Mouse (Mus musculus): ENCODE results near the gene Sdhb. TPM values are rescaled to one million over a fixed set of nuclear protein-coding genes. Genes with fewer than 3 reads are reported as not detected.

The Sdhb gene
- 100 to 1,000 TPM; 171 to 200 TPM for total RNA-seq (2021)

DNA sequence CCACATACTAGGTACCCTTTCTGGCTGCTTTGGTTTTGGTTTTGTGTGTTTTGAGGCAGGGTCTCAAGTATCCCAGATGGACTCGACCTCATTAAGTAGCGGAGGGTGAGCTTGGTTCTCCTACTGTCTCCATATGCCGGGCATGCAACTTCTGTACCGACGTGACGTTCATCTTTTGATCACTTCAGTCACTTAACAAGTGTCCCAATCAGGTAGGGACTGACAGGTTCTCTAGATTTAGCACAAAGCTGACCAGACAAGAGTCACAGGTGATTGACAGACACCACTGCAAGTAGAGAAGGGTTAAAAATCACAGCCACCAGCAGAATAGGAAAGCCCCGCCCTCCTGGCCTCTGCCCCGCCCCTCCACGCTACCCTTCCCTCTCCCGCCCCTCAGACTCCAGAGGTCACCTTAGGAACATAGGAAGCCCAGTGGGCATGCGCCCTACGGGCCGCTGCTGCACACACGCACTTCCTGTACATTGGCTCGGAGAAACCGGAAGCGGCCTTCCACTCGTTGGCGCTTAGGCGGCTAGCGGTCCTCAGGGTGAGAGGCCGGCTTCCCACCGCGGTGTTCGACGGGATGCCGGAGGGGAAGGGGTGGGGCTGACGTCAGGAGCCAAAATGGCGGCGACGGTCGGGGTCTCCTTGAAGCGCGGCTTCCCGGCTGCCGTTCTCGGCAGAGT lies at the start of gene Sdhb:
Gene Sdhb (plus strand): TSS at position 423 of the 686 bp plus-strand sequence.
- intact Hi-C loops (cut with DNase I), result no loop called here

DNA sequence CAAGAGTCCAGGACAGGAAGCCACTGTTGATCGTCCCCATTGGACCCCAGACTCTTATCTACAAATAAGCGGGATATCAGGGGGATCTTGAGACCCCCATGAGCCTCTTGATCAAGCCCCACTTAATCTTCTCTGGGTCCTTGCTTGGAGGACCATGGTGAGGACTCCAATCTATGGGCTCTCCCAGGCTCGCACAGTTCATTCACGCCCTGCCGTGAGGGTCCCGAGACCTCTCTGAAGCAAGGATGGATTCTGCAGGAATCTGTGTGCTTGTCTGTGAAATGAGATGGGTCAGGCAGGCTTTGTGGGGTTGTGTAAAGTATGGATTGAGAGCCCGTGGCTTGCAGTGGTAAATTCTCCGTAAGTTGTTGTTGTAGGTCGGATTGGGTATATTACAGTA lies 49.6 kb upstream of the Sdhb start:
- peak in 1 of 2 experiments; percentile 1 for DNase-seq (ENCODE audit: low spot score in 2 of 2)
- intact Hi-C loops (cut with DNase I), result no loop called here

More for the DNA sequence above, at the start of gene Sdhb:
- peak; percentile 96 to 97 for DNase-seq (ENCODE audit: low spot score in 2 of 2)

DNA sequence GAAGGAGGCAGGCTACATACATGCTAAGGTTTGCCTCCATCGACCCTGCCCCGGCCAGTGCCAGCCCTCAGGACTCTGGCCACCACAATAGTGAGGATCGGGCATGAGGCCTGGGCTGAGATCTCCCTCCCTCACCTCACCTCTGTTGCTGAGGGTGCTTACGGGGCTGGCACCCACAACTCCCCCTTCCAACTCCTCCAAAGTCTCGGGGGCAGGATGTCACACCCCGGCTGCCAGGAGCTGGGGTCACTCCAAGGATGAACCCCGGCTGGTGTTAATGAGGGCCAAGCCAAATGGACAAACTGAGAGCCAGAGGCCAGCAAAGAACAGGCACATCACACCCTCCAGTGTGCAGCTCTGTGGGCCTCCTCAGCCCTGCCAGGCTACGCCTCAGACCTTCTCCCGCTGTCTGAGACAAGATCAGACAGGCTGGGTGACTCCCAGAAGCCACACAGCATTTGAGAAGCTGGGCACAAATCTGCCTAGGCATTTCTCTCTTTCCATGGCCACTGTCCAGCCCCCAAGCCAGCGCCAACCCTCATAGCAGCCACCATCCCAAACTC lies 48.7 kb upstream of the Sdhb start:
- DNase-seq (ENCODE audit: low spot score in 2 of 2), result peak in 1 of 2 experiments; percentile 2
- intact Hi-C loops (cut with DNase I), result no loop called here

DNA sequence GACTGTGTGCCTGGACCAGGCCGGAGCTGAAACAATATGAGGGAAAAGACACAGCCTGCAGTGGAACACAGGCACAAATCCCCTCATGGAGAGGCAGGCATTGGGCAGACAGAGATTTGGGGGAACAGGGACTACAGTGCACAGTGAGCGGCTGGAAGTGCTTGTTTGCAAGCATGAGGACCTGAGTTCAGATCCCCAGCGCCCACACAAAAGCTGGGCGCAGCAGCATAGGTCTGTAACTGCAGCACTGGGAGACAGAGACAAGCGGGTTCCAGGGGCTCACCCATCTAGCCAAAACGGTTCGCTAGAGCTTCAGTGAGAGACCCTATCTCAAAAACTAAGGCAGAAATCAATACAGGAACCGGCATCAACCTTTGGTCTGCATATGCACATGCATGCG lies 47.4 kb upstream of the Sdhb start:
- DNase-seq (ENCODE audit: low spot score in 2 of 2), result no peak

DNA sequence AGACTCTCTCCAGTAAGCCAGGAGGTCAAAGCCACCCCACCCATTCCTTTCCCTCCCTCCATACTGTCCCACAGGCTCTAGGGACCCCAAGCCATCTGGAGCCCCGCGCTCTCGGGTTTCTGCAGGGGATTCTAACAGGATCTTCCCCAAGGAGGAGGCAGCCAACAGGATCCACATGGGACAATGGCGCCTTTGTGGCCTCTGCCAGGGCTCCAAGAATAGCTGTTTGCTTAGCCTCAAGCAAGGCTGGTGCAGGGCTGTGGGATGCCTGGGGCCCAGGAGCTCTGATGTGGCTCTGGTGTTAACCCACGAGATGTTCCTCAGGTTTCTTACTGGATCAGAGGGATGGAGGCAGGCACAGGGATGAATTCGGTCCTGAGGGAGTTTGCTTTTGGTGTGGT lies 46.3 kb upstream of the Sdhb start:
- intact Hi-C loops (cut with DNase I), result no loop called here
- peak; percentile 2 to 11 for DNase-seq (ENCODE audit: low spot score in 2 of 2)

More for the DNA sequence above, 47.4 kb upstream of the Sdhb start:
- intact Hi-C loops (cut with DNase I), result no loop called here

DNA sequence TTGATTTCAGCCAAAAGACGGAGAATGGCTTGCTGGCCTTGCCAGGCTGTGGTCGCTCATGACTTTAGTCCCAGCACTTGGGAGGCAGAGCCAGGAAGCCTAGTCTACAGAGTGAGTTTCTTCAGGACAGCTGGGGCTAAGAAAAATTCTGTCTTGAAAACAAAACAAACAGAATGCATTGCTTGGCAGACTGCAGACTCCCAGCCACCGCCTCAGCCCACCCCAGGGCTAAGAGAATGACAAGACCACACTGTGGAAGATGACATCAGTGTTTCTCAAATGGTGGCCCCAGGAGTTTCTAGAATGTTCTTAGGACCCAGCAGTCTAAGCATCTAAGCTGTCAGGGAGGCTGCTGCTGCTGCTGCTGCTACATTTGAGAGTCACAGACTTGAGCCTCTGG lies 45.8 kb upstream of the Sdhb start:
- DNase-seq (ENCODE audit: low spot score in 2 of 2), result peak in 1 of 2 experiments; percentile 1
- intact Hi-C loops (cut with DNase I), result no loop called here

DNA sequence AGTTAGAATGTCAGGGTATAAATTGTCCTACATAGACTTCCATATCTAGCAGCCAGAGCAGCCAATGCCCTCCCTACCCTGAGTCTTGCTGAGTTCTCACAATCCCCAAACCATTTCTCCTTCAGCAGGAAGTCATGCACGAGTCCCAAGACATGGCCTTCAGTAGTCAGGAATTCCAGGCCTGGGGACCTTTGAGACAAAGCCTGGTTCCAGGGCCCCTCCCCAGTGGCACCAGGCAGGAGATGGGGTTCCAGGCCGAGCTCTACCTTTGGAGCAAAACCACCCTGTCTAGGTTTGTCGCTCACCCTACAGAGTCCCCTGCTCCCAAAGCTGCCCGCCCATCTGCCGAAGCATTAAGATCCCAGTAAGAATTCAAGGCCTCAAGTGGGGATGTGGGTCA lies 44.7 kb upstream of the Sdhb start:
- intact Hi-C loops (cut with DNase I), result no loop called here
- DNase-seq (ENCODE audit: low spot score in 2 of 2), result no peak

DNA sequence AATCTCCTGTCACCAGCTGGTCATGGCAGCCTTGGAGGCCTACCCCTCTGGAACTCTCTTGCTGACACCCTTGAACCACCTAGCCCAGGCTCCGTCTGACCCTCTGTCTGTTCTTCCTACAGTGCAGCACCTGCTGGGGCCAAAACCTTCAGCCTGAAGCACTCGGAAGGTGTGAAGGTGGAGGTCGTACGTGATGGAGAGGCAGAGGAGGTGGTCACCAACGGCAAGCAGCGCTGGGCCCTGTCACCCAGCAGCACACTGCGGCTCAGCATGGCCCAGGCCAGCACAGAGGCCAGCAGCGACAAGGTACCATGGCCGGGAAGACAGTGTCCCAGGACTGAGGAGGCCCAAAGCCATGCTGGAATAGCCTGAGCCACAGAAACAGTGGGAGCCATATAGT lies 43.6 kb upstream of the Sdhb start:
- no peak for DNase-seq (ENCODE audit: low spot score in 2 of 2)
- intact Hi-C loops (cut with DNase I), result no loop called here

DNA sequence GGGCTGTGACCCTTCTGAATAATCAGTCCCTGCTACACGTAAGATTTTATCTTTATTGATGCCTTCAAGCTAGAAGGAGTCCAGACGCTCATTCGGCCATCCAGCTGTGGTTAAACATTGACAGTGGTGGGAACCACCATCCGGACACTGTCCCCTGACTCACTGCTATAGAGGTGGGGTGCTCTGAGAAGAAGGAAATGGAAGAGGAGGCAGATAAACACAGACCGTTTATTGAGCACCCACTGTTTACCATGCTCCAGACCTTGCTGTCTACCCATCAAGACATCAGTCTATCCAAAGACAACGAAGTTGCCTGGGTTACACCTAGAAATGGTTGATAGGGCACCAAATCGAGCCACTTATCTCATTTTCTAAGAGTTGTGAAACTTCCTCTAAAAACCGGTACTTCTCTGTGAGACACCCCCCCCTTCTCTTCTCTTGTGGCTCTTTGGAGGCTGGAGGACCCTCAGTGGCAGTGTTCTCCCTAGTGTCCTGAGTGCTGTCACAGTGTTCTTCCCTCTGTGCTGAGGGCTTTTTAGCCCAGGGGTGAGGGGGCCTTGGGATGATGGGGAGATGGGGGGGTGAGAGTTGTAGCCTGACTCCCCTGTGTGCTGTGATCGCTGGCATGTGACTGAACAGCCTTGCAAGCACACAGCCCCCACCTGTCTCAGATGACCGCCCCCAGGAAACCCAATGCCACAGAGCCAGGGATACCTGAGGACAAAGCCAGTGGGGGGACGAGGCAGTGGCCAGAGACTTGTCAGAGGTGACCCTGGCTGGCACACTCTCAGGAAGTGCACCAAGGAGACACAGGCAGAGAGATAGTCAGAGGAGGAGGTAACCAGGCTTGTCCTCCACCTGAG lies 40.8 kb upstream of the Sdhb start:
- no peak for DNase-seq (ENCODE audit: low spot score in 2 of 2)
- intact Hi-C loops (cut with DNase I), result no loop called here

DNA sequence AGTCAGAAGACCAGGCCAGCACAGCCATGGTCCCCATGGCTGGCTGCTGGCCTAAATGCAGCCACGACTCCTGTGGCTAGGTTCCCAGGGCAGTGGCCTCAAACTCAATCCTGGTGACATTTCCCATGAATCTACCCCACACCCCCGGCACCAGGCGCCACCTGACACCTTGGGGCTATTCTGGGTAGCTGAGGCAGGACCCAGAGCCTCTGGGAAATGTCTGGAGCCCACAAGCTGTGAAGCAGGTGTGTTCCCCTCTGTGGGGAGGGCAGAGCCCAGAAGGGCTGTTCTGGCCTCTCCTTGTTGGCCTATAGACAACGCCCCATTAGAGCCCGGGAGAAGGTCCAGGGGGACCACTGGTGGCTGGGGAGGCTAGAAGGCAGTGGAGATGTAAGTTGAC lies 38.5 kb upstream of the Sdhb start:
- no peak for DNase-seq (ENCODE audit: low spot score in 2 of 2)
- intact Hi-C loops (cut with DNase I), result no loop called here

DNA sequence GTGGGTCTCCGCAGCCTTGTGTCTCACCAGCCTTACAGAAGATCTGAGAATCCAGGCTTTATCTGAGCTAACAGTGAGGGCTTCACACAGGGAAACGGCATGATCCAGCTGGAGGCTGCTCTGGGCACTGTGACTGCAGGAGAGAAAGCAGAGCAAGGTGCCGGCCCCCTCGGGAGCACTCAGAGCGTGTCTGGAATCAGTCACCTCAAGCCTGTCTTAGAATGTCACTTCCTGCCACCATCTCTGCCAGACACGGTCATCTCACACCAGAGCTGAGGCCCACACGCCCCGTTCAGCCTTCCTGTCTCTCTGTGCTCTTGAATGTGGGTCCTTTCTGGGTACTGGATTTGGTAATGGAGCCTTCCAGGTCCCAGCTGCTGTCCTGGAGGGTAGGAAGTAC lies 35.4 kb upstream of the Sdhb start:
- intact Hi-C loops (cut with DNase I), result no loop called here
- no peak for DNase-seq (ENCODE audit: low spot score in 2 of 2)

DNA sequence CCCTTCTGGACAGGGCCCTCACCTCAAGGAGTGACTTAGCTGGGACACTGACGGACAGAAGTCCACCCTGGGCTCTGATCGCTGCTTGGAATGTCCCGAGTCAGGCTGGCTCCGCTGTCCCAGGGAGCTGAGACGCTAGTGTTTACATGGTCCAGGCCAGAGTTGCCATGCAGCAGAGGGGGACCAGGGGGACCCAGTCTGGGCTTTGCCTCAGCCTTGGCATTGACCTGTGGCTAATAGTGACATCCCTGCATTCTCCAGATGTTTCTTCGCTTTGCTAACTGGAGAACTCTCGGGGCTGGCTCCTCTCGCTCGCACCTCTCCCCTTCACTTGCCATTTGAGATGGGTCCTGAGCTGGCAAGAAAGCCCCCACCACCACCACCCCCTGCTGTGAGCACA lies 32.7 kb upstream of the Sdhb start:
- no peak for DNase-seq (ENCODE audit: low spot score in 2 of 2)
- intact Hi-C loops (cut with DNase I), result no loop called here

DNA sequence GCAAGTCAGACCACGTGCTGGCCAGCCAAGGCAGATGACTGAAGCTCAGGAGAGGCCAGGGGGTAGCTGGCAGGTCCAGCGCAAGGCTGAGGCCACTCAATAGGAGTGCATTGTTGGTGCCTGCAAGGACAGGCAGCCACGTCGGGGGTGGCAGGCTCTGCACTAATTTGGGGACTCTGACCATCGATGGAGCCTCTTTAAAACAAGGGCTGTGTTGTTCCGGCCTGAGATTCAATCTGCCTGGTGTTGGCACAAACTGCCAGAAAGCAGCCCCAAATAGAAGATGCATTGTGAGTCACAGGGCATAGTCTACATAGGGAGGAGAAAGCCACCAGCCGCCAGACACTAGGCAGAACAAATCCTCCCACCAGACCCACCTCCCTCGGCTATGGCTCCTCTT lies 31.3 kb upstream of the Sdhb start:
- DNase-seq (ENCODE audit: low spot score in 2 of 2), result peak; percentile 51 to 59

DNA sequence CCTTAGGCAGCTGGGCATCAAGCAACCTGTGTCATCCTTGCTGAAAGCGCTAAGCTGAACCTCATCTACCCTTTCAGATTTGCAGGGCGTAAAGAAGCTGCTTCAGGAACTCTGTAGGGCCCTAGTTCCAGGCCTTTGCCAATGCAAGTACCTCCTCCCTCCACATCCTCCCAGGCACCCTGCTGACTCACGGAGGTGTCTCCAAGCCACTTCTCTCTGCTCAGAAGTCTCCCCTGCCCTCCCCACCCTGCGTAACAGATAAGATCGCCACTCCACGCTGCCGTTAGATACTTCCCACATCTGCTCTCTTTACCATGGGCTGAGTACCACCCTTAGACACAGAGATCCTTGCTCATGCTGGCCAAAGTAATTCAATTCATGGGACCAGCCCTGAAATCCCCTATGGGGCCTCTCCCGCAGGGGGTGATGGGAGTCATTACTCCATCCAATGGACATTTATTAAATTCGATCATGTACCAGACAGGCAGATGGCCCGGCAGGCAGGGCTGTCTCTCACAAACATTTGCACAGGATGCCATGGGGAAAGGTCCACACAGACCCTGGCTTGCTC lies 30.0 kb upstream of the Sdhb start:
- DNase-seq (ENCODE audit: low spot score in 2 of 2), result no peak
- intact Hi-C loops (cut with DNase I), result no loop called here

More for the DNA sequence above, 31.3 kb upstream of the Sdhb start:
- intact Hi-C loops (cut with DNase I), result no loop called here

DNA sequence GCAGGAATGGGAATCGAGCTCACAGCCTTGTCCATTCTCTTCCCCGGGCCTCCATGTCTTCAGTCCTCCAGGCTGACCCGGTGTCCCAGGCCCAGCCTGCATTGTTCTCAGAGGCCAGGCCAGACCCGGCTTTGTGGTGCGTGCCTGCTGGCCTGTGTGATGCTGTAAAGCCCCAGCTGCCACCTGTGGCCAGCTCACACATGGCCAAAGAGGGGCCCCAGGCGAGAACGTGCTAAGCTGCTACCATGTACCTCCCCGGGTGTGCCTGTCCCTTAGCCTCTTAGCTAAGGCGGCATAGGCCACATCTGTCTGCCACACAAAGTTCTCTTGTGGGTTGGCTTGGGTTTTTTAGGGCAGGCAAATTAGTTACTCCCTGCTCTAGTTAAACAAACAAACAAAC lies 25.4 kb upstream of the Sdhb start:
- intact Hi-C loops (cut with DNase I), result no loop called here
- no peak for DNase-seq (ENCODE audit: low spot score in 2 of 2)

DNA sequence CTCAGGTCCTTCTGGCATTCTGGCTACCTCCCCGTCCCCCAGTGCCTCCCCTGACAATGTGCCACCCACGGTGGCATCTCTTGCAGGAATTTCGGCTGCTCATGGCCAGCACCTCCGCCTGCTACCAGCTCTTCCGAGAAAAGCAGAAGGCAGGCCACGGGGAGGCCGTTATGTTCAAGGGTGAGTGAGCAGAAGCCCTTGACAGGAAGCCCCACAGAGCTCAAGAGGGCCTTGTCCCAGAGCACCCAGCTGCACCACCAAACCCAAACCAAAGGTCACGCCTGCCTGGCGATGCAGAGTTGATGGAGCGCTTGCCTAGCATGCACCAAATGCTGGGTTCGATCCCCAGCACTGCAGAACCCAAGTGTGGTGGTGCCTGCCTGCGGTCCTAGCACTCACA lies 16.6 kb upstream of the Sdhb start:
- intact Hi-C loops (cut with DNase I), result no loop called here
- no peak for DNase-seq (ENCODE audit: low spot score in 2 of 2)

DNA sequence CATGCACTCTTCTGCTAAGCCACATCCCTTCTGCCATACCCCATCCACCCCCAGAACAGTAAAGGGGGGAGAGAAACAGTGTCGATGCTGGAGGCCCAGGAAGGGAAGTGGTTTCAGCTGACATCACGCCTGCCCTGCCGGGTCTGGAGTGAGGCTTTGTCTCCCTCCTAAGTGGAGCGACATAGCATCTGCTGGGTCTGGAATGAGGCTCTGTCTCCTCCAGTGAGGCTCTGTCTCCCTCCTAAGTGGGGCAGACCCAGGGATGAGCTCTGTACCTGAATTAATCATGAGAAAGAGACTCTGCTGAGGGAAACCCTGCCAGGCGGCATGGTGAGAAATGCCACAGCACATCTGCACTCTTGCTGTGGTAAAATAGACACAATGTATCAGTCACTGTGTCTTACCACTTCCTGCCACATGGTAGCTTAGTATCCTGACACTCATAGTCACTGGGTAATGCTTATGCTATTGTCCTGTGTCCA lies 16.0 kb upstream of the Sdhb start:
- no peak for DNase-seq (ENCODE audit: low spot score in 2 of 2)
- intact Hi-C loops (cut with DNase I), result no loop called here

DNA sequence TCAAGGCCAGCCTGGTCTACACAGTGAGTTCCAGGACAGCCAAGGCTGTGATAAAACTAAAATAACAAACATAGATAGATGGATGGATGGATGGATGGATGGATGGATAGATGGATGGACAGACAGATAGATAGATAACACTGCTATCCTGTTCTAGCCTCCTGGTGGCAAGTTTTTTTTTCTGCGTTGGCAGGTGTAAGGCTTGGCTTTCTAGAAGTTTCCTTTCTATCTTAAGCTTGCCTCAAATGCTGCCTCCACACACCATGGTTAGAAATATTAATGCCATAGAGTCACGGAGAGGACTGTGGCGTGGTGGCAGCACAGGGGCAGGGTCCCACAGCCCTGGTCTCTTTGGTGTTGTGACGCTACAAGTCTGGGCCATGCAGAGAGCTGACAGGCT lies 15.4 kb upstream of the Sdhb start:
- no peak for DNase-seq (ENCODE audit: low spot score in 2 of 2)
- intact Hi-C loops (cut with DNase I), result no loop called here

DNA sequence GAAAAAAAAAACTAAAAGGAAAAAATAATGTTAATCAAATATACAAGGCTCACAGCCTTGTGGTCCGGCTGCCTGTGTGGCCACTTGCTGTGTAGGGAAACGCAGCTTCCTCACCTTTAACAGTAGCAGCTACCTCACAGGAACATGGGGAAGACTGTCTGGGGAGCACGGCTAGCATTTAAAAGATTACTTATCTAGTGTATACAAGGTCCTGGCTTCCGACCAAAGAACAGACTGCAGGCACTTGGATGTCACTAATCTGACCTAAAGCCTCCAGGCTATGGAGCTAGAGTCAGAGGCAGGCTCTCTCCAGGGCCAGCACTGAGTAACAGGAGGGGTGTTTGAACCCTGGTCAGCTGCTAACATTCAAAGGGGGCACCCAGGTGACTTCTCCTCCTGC lies 15.0 kb upstream of the Sdhb start:
- no peak for DNase-seq (ENCODE audit: low spot score in 2 of 2)
- intact Hi-C loops (cut with DNase I), result no loop called here

DNA sequence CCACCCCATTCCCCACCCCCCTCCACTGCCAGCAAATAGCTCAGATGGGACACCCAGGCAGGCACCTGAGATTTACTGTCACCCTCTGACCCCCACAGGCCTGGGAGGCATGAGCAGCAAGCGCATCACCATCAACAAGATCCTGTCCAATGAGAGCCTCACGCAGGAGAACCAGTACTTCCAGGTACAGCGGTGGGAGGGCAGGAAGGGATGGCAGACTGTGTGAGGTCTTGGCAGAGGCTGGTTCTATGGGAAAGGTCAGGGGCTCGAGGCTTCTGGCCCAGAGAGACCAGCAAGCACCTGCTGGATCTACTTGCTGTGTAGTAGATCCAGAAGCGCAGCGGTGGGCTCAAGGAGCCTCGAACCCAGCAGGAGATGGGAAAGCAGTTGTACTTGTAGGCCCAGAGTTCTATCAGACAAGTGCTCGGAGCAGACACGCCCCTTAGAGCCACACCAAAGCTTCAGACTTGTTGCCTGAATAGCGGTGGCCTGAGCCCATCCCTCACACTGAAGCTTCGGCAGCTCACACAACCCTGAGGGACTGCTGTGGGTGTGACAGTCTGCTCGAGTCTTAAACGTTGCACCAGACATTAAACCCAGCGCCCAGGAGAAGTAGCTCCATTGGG lies 14.3 kb upstream of the Sdhb start:
- no peak for DNase-seq (ENCODE audit: low spot score in 2 of 2)

More for the DNA sequence above, 14.3 kb upstream of the Sdhb start:
- intact Hi-C loops (cut with DNase I), result no loop called here
